Mouse (Mus musculus) thymus, adult 2 months (tissue): ENCODE measurements around the gene Utrn.

Source experiments
- CTCF ChIP-seq: fragments of 200-500 bp; IDR thresholded peaks from 2 replicates; pipeline ENCODE4 v1.5.1; 2012; ENCODE audit warnings: mild to moderate bottlenecking, control low read depth, low read length, moderate library complexity, borderline replicate concordance; ENCODE audit not compliant: control insufficient read depth, poor library complexity, insufficient read depth; ENCODE audit errors: extremely low read depth
- POLR2A ChIP-seq: fragments of 200-500 bp; IDR thresholded peaks from 2 replicates; pipeline ENCODE4 v1.6.1; 2012; ENCODE audit warnings: mild to moderate bottlenecking, low read length, control low read depth, moderate library complexity; ENCODE audit not compliant: control insufficient read depth, poor library complexity, insufficient read depth; ENCODE audit errors: extremely low read depth

GRCm38 (mm10) chr10:12911981-12912530, 42.9 kb upstream of the Utrn start:
- TF ChIP-seq CTCF (no peak), POLR2A (no peak)
